Mouse (Mus musculus): Measurements from ENCODE around the gene Nat8f3. TPM values are rescaled to one million over a fixed set of nuclear protein-coding genes. Genes with fewer than 3 reads are reported as not detected.
"Not testable (repeated sequence)": the region's sequence is repeated elsewhere in the genome, so short reads cannot be mapped to it uniquely, and the experiment has no call there.

Gene Nat8f3
- 0.34 TPM in 1 of 2 replicates, not detected in the other for polyA plus RNA-seq (2016; fragmentation: Nextera tagmentation; extraction: Ambion mirVana)

DNA sequence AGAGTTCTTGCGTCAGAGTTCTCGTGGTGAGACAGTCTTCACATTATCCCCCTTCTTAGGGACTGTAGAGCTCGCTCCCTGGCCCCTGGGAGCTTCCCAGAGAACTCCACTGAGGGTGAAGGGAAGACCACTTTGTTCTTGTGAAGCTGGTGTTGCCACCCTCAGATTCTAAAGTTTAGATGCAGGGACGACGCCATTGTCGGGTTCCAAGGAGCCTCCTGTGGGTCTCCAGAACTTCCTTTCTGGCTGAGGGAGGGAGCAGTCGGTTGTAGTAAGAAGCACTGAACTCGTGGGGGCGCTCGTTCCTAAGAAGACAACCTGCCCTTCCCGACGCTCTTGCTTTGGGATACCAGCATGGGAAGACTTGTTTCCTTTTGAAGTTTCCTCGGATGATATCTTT, at the start of gene Nat8f3:
Nat8f3 (minus strand) TSS at position 223 of the 400 bp plus-strand sequence.
- not testable (repeated sequence) for ATAC-seq (ENCODE audit: insufficient number of reproducible peaks, insufficient read depth, low FRiP score, low TSS enrichment, low read depth); H3K9me3 ChIP-seq; H3K4me3 ChIP-seq (replicated peaks); H3K4me2 ChIP-seq; H3K9ac ChIP-seq (replicated peaks); H3K27me3 ChIP-seq; H3K27ac ChIP-seq; H3K36me3 ChIP-seq; H3K4me1 ChIP-seq (replicated peaks)
- 65% methylated on average over 13 of the region's 13 CpGs for WGBS

DNA sequence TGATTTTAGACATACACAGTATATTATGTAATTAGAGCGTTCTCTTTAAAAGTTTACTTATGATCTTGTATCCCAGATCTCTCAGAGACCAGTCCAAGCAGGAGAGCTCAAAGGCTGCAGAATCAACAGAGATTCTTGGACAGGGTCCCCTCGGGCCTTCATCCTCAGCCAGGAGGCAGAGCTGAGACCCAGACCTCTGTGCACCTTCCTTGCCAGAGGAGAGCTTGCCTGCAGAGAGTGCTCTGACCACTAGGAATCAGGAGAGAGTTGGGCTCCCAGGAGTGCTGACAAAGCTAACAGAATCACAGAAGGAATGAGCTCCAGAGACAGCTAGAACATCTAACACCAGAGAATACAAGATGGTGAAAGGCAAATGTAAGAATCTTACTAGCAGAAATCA, 47.8 kb upstream of the Nat8f3 start:
- no peak for ATAC-seq (ENCODE audit: insufficient number of reproducible peaks, insufficient read depth, low FRiP score, low TSS enrichment, low read depth)
- no peaks in the 10 kb centered on the region for H3K4me1 ChIP-seq (replicated peaks)
- H3K9ac ChIP-seq (replicated peaks) = no peak overlapping the region
- H3K27ac ChIP-seq = no peak overlapping the region
- no peaks in the 10 kb centered on the region for H3K36me3 ChIP-seq
- no peaks in the 10 kb centered on the region for H3K9me3 ChIP-seq
- H3K4me3 ChIP-seq (replicated peaks) = no peak overlapping the region
- no peaks in the 10 kb centered on the region for H3K27me3 ChIP-seq
- no peak overlapping the region for H3K4me2 ChIP-seq
- 76% methylated on average over 2 of the region's 2 CpGs for whole genome bisulfite sequencing

DNA sequence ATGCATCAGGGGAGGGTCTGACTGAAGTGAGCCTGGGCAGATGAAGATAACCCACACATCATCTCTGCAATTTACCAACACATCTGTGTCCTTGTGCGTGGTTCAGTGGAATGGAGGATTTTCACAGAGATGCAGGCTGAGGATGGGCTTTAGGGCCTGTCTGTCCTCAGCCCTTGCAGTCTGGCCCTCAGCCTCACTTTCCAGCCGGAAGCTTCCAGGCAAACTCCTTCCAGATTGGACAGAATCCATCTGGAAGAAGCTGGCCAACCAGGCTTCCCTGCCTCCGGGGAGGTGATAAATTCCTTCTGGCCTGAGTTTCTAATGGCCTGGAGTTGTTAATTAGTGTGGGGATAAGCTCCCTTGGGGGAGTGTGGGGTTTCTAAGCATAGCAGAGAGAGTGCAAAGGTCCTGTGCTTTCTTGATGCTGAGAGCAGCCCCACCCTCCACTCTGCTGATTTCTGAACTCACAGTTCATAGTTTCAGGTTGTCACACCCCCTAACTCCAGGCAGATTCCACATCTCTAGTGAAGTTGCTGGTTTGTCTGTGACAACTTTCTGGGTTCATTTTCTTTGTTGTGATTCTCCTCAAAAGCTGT, 45.5 kb upstream of the Nat8f3 start:
- H3K4me1 ChIP-seq (replicated peaks); ATAC-seq (ENCODE audit: insufficient number of reproducible peaks, insufficient read depth, low FRiP score, low TSS enrichment, low read depth); H3K27me3 ChIP-seq; H3K27ac ChIP-seq; H3K36me3 ChIP-seq; H3K9ac ChIP-seq (replicated peaks); H3K4me2 ChIP-seq; H3K9me3 ChIP-seq; H3K4me3 ChIP-seq (replicated peaks): not testable (repeated sequence)
- WGBS = 41% methylated on average over 3 of the region's 3 CpGs

GRCm38 (mm10) chr6:85810514-85810913, 45.0 kb upstream of the Nat8f3 start:
- WGBS = 88% methylated on average over 3 of the region's 3 CpGs
- H3K4me2 ChIP-seq; H3K9ac ChIP-seq (replicated peaks); H3K27me3 ChIP-seq; H3K4me3 ChIP-seq (replicated peaks); H3K4me1 ChIP-seq (replicated peaks); H3K9me3 ChIP-seq; ATAC-seq (ENCODE audit: insufficient number of reproducible peaks, insufficient read depth, low FRiP score, low TSS enrichment, low read depth); H3K27ac ChIP-seq; H3K36me3 ChIP-seq: not testable (repeated sequence)

DNA sequence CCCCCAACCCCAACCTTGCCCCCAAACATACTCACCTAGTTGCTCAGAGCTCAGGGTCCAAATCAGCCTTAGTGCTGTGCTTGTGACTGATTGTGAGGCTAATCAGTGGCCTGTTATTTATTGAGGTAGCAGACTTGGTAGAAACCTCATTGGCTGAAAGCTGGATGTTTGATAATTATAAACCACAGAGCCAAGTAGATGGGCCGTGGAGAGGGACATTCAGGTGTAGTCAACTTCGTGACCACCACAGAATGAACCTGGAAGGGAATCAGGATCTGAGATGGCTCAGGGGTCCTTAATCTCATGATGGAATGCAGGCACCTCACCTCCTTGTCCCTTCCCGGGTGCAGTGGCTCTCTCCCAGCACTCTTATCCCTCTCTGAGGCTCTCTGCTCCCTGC, 44.2 kb upstream of the Nat8f3 start:
- ATAC-seq (ENCODE audit: insufficient number of reproducible peaks, insufficient read depth, low FRiP score, low TSS enrichment, low read depth); H3K4me3 ChIP-seq (replicated peaks); H3K9ac ChIP-seq (replicated peaks); H3K4me2 ChIP-seq; H3K4me1 ChIP-seq (replicated peaks); H3K9me3 ChIP-seq; H3K27me3 ChIP-seq; H3K36me3 ChIP-seq; H3K27ac ChIP-seq: not testable (repeated sequence)
- 79% methylated on average over 2 of the region's 3 CpGs for WGBS

DNA sequence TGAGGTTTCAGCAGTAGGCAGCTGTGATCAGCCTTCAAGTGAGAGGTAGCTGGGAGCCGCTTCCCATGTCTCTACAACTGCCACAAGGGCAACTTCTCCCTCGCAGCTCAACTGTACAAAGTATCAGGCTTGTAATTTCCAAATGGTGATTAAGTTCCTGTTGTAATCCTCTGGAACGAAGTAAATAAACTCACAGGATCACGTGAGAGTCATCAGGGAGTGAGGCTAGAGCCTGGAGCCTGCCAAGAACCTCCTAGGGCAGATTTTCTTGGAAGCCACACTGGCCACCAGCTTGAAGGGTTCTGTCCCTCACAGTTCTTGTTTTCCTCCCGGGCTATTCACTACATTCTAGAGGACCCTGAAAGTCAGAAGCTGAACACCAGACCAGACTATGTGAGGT, 37.6 kb upstream of the Nat8f3 start:
- not testable (repeated sequence) for H3K27ac ChIP-seq; H3K4me1 ChIP-seq (replicated peaks); H3K9me3 ChIP-seq; H3K36me3 ChIP-seq; H3K4me3 ChIP-seq (replicated peaks); H3K4me2 ChIP-seq; H3K27me3 ChIP-seq; H3K9ac ChIP-seq (replicated peaks); ATAC-seq (ENCODE audit: insufficient number of reproducible peaks, insufficient read depth, low FRiP score, low TSS enrichment, low read depth)
- WGBS = 62% methylated on average over 5 of the region's 5 CpGs

- not testable (repeated sequence) for H3K36me3 ChIP-seq; H3K4me1 ChIP-seq (replicated peaks); H3K27me3 ChIP-seq; H3K27ac ChIP-seq; H3K9me3 ChIP-seq; ATAC-seq (ENCODE audit: insufficient number of reproducible peaks, insufficient read depth, low FRiP score, low TSS enrichment, low read depth); H3K4me3 ChIP-seq (replicated peaks); H3K4me2 ChIP-seq; H3K9ac ChIP-seq (replicated peaks)
- WGBS = 77% methylated on average over 6 of the region's 6 CpGs
These were observed 2.2 kb downstream of the Nat8f3 start for GRCm38 (mm10) chr6:85763127-85764070.

GRCm38 (mm10) chr6:85762678-85763077, 2.9 kb downstream of the Nat8f3 start:
- H3K9me3 ChIP-seq; H3K27me3 ChIP-seq; H3K4me1 ChIP-seq (replicated peaks); H3K4me3 ChIP-seq (replicated peaks); H3K27ac ChIP-seq; H3K9ac ChIP-seq (replicated peaks); H3K4me2 ChIP-seq; H3K36me3 ChIP-seq; ATAC-seq (ENCODE audit: insufficient number of reproducible peaks, insufficient read depth, low FRiP score, low TSS enrichment, low read depth): not testable (repeated sequence)
- 79% methylated on average over 2 of the region's 2 CpGs for WGBS

DNA sequence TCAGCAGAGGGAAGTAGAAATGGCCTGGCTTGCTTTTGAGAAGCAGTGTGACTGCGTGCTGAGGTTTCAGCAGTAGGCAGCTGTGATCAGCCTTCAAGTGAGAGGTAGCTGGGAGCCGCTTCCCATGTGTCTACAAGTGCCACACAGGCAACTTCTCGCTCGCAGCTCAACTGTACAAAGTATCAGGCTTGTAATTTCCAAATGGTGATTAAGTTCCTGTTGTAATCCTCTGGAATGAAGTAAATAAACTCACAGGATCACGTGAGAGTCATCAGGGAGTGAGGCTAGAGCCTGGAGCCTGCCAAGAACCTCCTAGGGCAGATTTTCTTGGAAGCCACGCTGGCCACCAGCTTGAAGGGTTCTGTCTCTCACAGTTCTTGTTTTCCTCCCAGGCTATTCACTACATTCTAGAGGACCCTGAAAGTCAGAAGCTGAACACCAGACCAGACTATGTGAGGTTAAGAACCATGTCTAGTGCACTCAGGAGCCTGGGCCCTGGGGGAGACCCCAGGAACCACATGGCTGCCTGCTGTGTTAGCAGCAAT, 9.8 kb downstream of the Nat8f3 start:
- WGBS = 57% methylated on average over 3 of the region's 6 CpGs

DNA sequence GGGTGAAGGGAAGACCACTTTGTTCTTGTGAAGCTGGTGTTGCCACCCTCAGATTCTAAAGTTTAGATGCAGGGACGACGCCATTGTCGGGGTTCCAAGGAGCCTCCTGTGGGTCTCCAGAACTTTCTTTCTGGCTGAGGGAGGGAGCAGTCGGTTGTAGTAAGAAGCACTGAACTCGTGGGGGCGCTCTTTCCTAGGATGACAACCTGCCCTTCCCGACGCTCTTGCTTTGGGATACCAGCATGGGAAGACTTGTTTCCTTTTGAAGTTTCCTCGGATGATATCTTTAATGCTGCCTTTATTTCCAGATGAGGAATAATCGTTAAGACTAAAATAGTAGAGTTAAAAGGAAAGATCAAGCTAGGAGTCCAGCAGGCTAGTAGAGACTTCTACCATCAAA, 52.4 kb downstream of the Nat8f3 start, which contains the start of gene Nat8f7:
Nat8f7 (minus strand) TSS at position 101 of the 400 bp plus-strand sequence.
- not testable (repeated sequence) for H3K4me3 ChIP-seq (replicated peaks); H3K9ac ChIP-seq (replicated peaks); H3K27me3 ChIP-seq; H3K27ac ChIP-seq; H3K4me1 ChIP-seq (replicated peaks); H3K4me2 ChIP-seq; H3K9me3 ChIP-seq; ATAC-seq (ENCODE audit: insufficient number of reproducible peaks, insufficient read depth, low FRiP score, low TSS enrichment, low read depth); H3K36me3 ChIP-seq
- 82% methylated on average over 10 of the region's 10 CpGs for WGBS

More for the DNA sequence above, 9.8 kb downstream of the Nat8f3 start:
- not testable (repeated sequence) for H3K4me1 ChIP-seq (replicated peaks); H3K9ac ChIP-seq (replicated peaks); H3K4me2 ChIP-seq; H3K4me3 ChIP-seq (replicated peaks); H3K36me3 ChIP-seq; H3K27ac ChIP-seq; H3K27me3 ChIP-seq; ATAC-seq (ENCODE audit: insufficient number of reproducible peaks, insufficient read depth, low FRiP score, low TSS enrichment, low read depth); H3K9me3 ChIP-seq

GRCm38 (mm10) chr6:85709607-85710006, 55.9 kb downstream of the Nat8f3 start:
- not testable (repeated sequence) for H3K27ac ChIP-seq; H3K9me3 ChIP-seq; ATAC-seq (ENCODE audit: insufficient number of reproducible peaks, insufficient read depth, low FRiP score, low TSS enrichment, low read depth); H3K4me1 ChIP-seq (replicated peaks); H3K4me3 ChIP-seq (replicated peaks); H3K4me2 ChIP-seq; H3K27me3 ChIP-seq; H3K9ac ChIP-seq (replicated peaks); H3K36me3 ChIP-seq
- WGBS = 88% methylated on average over 1 of the region's 1 CpGs

Measured in limb, embryonic 12.5 days (tissue).